Mouse (Mus musculus): ENCODE measurements around the gene Fosl1.

- no peak for TF ChIP-seq POLR2A (IDR thresholded peaks at IDR 0.05; ENCODE audit: borderline replicate concordance, extremely low read depth, low read depth, low read length)
- no peak for TF ChIP-seq CTCF (IDR thresholded peaks at IDR 0.05; ENCODE audit: insufficient read depth, low read length)
Observed at GRCm38 (mm10) chr19:5474281-5475068, 27.1 kb downstream of the Fosl1 start.

All from lung, adult 2 months (tissue).